Mouse (Mus musculus): ENCODE measurements around the gene Timm50.

Gene Timm50

DNA sequence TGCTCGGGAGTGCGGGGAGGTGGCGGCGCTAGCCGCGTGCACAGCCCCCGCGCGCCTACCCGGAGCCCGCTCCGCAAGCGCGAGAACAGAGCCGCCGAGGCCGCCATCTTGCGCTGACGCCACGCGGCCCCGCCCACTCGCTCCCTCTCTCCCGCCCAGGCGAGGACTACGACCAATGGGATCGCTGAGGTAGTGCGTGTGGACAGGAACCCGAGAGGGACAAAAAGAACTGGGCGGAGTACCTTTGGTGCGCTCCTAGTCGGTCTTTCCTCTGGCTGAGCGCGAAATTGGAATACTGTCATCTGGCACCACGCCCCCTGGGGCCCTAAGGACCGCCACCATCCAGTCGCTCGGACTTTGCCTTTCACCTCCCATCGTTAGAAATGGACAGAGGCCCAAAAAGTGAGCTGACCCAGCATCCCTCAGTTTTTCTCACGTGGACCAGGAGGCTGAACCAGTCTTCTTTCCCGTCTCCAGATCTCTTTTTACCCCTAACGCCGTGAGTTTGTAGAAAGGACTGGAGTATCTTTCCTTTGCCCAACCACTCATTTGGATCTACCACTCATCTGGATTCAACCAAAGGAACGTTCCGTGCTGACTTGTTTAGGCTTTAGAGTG, at the start of gene Timm50:
Gene Timm50 (minus strand): TSS at position 147 of the 618 bp plus-strand sequence.
- peak; percentile 97 for DNase-seq (ENCODE audit: inconsistent ontology term)

DNA sequence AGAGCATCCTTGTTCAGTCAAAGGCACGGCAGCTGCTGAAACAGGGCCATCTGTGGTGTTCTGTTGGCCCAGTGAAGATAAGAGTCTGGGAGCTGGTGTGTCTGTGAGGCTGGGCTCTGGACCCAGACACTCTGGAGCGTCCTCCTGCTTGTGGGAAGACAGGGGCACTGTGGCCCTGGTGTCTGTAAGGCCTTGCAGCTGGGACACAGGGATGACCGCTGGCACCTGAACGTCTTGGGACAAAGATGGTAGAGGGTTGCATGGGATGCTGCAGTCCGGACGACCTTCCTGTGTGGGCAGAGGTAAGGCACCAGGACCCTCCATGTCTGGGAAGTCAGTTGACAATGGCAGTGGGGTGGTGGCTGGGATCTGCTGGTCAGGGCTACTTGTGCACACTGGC, 48.4 kb upstream of the Timm50 start:
- DNase-seq (ENCODE audit: inconsistent ontology term): no peak

DNA sequence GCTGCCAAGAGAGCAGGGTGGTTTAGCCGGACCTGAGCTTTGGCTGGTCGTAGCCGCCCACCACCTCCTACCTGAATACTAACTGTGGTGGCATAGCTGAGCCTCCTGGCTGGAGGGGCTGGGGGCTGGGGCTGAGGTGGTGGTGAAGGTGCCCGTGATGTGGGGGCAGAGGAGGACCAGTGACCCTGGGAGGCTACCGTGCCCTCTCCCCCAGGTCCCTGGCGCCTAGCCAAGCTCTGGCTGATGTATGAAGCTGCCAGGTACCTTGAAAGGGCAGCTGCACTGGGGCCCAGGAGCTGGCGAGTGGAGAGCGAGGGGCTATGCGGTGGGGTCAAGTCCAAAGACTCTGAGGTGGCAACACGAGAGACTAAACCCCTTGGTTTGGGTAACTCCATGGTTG, 48.0 kb upstream of the Timm50 start:
- DNase-seq (ENCODE audit: inconsistent ontology term): no peak

DNA sequence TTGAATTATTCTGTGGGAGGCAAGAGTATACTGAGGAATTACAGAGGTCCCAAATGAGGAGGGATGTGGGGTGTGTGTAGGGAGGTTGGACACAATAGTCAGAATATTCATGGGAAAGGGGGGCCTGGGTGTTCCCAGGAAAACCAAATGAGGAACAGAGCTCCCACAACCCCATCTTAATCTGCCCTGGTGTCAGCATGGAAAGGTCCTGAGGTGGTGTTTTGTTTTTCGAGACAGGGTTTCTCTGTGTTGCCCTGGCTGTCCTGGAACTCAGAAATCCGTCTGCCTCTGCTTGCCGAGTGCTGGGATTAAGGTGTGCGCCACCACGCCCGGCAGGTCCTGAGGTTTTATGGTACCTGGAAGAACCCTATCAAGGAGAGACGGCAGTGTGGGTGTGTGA, 46.6 kb upstream of the Timm50 start:
- no peak for DNase-seq (ENCODE audit: inconsistent ontology term)

DNA sequence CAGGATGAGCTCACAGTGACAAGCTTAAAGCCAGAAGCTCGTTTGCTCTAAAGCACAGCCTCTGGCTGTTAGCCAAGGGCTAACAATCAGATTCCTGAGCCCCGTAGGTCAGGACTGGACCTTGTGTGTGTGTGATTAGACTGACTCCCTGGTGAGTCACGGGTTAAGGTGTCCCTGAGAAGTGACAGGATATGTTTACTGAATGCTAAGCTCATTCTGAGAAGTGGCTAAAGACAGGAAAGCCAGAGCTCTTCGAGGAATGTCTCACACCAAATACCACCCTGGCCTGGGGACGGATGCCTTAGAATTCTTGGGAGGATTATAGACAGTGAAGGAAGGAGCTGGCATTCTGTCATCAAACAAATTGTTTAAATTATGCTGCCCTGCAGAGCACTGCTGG, 46.1 kb upstream of the Timm50 start:
- DNase-seq (ENCODE audit: inconsistent ontology term): peak; percentile 83

DNA sequence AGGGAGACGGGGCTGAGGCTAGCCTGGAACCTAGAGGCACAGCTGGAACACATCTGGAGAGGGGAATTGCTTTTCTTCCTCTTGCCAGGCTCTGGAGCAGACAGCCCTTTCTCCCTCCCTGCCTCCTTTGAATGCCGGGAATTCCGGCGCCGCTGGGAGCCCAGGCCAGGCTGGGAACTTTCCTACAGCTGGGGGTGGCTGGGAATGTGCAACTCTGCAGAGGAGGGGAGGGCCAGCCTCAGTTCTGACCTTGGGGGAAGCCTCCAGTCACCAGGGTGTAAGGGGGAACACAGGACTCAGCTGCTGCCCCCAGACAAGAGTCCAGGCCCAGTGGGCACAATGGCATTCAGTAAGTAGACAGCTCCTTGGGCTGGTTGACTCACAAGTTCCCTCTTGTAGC, 45.1 kb upstream of the Timm50 start:
- DNase-seq (ENCODE audit: inconsistent ontology term): peak; percentile 90

DNA sequence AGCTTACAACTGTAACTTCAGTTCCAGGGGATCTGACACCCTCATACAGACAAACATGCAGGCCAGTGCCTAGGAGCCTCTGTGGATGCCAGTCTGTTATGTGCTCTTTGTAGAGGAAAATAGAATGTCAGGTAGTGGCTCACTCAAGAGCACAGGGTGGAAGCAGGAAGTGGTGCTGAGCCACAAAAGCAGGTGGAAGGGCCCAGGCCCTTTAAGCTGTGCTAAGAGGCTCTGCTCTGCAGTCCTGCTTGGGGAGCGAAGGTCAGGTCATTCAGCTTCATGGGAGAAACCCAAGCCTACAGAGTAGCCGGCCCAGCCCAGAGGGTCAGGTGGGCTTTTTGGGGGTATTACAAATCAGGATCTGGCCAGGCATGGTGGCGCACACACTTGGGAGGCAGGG, 43.3 kb upstream of the Timm50 start:
- no peak for DNase-seq (ENCODE audit: inconsistent ontology term)

DNA sequence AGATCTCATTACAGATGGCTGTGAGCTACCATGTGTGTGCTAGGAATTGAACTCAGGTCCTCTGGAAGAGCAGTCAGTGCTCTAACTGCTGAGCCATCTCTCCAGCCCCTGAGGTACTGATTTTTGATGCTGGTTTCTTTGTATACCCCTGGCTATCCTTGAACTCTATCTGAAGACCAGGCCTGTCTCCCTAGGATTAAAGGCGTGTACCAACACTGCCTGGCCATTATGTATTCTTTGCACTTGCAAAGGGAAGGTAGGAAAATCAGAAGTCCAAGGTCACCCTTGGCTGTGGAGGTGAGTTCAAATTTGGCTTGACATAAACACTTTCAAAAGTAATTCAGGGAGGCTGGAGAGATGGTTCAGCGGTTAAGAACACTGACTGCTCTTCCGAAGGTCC, 42.7 kb upstream of the Timm50 start:
- DNase-seq (ENCODE audit: inconsistent ontology term): no peak

DNA sequence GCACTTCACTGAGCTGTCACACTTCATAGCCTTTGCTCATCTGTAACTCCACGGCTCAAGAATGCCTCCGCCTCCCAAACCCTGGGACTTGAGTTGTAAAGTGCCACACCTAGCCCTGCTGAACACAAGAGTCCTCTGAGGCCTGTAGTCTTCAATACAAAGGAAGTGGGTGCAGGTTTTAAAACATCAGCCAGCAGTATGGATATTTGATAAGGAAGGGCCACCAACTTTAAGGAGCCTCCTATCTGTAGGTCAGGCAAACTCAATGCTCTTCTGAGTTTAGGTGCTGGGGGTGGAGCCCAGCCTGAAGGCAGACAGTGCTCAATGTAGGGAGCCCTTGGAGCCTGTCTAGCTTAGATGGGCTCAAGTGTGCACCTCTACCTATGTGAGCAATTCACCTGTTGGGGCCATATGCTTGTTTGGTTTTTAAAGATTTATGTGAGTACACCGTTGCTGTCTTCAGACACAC, 42.3 kb upstream of the Timm50 start:
- DNase-seq (ENCODE audit: inconsistent ontology term): no peak

DNA sequence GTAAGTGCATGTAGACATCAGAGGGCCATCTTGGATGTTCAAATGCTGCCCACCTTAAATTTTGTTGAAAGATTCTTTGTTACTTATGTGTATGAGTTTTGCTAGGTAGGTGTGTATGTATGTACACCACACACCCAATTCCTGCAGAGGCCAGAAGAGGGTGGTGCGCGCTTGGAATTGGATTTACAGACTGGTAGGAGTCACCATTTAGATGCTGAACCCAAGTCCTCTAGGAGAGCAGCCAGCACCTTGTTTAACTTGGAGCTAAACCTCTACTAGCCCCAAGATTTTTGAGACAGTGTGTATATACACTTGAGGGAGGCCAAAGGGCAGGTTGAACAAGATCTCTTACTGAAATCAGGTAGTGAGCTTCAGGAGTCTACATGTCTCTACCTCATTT, 41.4 kb upstream of the Timm50 start:
- DNase-seq (ENCODE audit: inconsistent ontology term): no peak

DNA sequence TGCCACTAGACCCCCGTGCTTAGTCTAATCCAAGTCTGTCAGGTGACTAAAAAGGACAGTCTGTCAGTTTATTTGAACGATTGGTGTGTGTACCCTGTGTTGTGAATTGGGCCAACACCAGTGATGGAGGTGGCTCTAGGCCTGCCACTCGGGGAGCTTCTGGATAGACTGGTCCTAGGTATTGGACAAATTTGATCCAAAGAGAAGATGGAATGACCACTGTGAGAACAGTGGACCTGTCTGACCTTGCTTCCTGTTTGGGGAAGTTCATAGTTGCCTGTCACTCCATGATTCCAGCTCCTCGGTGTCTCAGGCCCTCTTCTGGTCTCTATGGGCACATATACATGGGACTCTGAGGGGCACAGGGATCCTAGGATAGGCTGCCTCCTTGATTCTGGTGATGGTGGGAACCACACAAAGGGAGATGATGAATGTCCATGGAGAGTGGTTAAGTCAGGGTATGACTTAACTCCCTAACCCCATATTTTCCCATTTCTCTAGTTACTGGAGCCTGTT, 39.9 kb upstream of the Timm50 start:
- DNase-seq (ENCODE audit: inconsistent ontology term): no peak

DNA sequence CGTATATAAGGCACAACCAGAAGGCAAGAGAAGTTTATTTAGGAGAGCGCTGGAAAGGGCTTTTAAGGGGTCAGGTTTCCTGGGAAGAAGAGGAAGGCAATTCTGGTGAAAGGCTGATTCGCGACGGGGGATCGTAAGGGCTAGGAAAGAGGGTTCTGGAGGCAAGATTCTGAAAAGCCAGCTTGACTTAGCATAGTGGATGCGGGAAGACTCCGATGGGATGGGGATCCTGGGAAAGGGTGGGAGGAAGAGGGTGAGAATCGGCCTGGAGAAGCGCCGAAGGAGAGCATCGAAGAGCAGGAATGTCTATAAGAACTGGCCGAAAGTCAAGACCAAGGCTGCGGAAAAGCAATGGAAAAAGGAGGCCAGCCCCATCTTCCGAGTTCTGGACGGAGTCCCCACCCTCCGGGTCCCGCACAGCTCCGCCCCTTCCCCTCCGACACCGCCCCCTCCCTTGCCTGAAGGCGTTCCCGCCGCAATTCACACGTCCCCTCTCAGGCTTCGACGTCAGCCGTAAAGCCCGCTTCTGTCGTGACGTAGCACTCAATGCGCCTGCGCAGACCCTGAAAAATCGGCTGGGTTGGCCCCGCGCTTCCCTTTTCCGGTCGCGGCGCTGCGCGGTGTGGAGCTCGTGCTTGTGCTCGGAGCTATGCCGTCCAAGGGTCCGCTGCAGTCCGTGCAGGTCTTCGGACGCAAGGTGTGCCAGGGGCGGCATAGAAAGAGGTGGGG, 38.4 kb upstream of the Timm50 start, which contains the start of gene Rps16:
Gene Rps16 (plus strand): TSS at position 498 of the 729 bp plus-strand sequence.
- DNase-seq (ENCODE audit: inconsistent ontology term): peak; percentile 97

DNA sequence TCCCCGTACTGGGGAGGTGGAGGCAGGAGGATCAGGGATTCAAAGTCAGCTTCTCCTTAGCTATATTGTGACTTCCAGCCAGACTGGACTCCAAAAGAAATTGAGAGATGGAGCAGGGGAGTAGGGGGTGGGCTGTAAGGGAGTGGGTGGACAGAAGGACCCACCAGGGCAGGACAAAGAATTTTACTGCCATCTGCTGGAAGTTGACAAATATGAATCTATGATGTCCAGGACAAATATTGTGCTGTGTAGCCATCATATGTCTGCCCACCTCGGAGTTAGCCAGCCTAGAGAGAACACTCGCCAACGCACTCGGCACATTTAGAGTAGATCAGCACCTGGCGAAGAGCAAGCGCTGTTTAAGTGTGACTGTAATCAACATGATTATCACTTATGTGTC, 36.7 kb upstream of the Timm50 start:
- DNase-seq (ENCODE audit: inconsistent ontology term): no peak

DNA sequence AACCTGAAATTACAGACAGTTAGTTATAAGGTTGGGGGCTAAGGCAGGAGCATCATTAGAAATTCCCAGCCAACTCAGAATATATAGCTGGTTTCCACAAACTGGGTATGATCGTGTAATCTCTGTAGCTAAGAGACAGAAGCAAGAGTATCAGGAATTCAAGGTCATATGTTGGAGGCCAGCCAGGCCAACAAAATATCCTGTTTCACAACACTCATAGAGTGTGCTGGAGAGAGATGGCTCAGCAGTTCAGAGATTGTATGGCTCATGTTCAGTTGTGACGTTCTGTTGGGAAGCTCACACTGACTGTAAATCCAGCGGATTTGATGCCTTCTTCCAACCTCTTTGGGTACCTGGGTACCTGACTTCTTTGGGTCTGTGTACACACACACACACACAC, 35.9 kb upstream of the Timm50 start:
- no peak for DNase-seq (ENCODE audit: inconsistent ontology term)

DNA sequence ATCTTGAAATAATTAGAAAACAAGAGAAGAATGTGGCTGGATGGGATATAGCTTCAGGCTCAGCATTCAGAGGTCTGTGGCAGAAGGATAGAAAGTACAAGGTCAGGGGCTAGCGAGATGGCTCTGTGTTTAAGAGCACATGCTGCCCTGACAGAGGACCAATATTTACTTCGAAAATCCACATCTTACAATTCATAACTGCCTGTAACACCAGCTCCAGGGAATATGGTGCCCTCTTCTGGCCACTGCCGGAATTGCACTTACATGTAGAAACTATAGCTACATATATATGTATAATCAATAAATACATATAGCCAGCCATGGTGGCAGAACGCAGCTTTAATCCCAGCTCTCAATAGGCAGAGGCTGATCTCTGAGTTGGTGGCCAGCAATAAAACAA, 32.8 kb upstream of the Timm50 start:
- DNase-seq (ENCODE audit: inconsistent ontology term): peak; percentile 17

DNA sequence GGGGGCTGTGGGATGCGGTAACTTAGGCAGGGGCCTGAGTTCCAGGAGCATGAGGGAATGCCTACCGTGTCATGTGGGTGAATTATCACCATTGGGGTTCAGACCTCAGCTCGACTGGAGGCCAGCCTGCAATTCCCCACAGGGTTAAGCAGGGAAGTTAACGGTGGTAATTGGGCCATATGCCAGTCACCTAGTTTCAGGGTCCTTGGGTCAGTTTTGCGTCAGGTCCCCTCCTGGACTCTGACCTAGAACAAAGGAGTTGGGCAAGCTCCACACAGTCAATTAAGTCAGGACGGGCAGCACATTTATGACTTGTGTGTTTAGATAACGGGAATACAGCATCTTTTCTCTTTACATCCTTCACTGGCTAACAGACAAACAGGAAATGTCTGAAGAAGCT, 29.5 kb upstream of the Timm50 start:
- DNase-seq (ENCODE audit: inconsistent ontology term): no peak

DNA sequence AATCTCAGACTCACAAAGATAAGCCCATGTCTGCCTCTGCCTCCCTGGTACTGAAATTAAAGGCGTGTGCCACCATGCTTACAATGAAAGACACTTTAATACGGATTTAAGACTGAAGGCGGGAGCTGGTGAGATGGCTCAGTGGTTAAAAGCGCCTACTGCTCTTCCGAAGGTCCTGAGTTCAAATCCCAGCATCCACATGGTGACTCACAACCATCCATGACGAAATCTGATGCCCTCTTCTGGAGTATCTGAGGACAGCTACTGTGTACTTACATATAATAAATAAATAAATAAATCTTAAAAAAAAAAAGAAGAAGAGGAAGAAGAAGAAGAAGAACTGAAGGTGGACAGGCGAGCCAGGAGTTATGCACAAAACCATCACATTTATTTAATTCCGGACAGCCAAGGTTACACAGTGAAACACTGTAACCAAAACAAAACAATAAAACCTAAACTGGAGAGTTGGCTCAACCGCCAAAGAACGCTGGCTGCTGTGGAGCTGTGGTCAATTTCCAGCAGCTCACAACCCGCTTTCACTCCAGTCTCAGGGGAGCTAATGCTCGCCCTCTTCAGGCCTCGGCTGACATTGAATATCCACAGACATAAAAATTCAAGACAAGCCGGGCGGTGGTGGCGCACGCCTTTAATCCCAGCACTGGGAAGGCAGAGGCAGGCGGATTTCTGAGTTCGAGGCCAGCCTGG, 27.5 kb upstream of the Timm50 start:
- peak; percentile 35 for DNase-seq (ENCODE audit: inconsistent ontology term)

DNA sequence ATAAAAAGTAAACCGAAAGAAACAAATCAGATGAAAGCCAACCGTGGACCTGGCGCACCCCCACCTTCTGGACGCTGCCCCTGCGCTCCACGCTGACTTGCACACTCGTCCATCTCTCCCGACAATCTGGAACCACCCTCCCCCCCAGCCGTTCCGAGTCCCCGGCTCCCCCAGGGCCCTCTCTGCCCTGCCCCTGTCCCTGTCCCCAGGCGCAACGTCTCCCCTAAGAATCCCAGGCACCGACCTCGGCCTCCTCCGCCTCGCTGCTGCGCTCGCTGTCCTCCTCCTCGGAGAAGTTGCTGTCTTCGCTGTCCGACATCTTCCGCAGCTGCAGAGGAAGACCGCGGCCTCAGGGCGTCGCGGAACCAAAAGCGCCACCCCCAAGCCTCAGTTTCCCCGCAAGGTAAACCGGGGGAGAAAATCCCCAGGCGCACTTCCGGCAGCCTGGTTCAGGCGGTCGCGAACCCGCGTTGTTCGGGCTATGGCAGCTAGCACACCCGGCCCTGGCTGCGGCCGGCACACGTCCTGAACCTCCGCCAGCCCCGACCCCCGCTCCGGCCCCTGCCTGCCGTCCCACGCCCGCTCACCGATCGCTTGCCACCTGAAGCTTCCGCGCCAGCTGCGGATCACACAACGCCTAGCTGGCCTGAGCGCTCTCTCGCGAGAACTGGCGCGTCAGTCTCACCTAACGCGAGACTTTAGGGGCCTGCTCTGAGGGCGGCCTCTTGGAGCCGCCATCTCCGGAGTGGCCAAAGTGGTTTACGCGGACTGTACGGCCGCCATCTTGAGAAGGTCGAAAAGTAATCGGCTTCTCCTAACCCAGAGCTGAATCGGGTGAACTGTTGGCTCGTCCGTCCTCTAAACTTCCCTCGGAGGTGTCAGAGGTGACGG, 26.5 kb upstream of the Timm50 start, which contains the start of gene Supt5:
Gene Supt5 (minus strand): TSS at position 639 of the 891 bp plus-strand sequence.
- peak; percentile 95 for DNase-seq (ENCODE audit: inconsistent ontology term)

DNA sequence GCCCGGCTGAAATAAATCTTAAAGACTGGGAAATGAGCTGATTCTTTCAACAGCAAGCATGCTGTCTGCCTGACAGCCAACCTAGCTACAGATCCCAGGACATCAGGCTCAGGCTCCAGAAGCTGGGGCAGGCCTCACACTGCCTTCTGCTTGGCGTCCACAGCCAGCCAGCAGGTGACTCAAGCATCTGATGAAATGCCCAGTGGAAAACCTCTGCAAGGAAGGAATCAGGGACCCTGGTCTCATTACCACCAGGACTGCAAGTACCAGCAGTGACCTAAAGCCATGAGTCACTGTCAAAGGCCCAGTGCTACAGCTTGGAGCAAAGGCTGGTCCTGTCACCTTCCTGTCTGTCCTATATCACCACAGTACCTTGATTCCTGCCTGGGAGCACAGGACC, 23.6 kb upstream of the Timm50 start:
- no peak for DNase-seq (ENCODE audit: inconsistent ontology term)

DNA sequence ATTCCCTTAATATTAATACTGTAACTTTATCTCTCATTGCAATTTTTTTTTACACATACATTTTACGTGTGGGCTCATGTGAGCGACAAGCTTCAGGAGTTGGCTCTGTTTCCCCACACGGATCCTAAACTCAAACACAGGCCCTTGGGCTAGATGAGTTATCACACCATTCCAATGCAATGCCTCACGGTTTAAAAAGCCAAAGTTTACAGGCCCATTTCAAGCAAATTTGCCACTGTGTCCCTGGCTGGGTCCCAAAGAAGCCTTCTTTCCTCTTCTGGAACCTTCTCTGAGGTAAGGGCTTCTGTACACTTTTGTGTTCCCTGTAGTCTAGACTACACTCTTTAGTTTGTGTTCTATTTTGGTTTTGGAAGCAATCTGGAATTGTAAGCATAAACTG, 22.7 kb upstream of the Timm50 start:
- DNase-seq (ENCODE audit: inconsistent ontology term): no peak

DNA sequence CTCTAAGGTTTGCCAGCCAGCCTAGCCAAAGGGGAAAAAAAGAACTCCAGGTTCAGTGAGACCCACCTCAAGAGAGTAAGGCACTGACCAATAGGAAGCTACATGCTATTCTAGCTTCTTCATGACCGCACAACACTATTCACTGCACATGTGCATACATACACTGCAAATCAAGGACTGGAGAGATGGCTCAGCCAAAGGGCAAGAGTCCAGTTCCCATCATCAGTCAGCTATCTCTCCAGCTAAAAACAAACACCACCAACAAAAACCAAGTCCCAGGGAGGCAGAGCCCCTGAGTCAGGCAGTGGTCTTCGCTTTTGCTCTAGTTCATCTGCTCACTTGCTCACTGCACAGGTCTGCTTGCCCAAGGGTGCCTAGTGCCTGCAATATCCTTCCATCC, 16.4 kb upstream of the Timm50 start:
- DNase-seq (ENCODE audit: inconsistent ontology term): no peak

DNA sequence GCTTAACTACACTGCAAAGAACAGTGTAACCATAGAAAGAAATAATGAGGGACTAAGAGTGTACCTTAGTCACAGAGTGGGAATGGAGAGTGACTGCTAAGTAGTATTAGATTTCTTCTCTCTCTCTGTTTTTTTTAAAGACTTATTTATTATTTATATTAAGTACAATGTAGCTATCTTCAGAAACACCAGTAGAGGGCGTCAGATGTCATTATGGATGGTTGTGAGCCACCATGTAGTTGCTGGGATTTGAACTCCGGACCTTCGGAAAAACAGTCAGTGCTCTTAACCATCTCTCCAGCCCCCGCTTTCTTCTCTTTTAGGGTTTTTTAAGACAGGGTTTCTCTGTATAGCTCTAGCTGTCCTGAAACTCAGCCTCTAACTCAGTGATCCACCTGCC, 14.6 kb upstream of the Timm50 start:
- no peak for DNase-seq (ENCODE audit: inconsistent ontology term)
